Mouse (Mus musculus): ENCODE measurements at regions not wholly inside any gene's neighbourhood (a gene's known extent, or its start where the extent isn't known, plus 50 kb on each side); places are given as distances from the start of the nearest gene placed in this dataset.

GRCm38 (mm10) chr7:37336851-37337531 lies 436.4 kb downstream of the Zfp536 start:
- TF ChIP-seq CTCF (IDR thresholded peaks at IDR 0.05; ENCODE audit: low read depth, low read length) (no peak), POLR2A (IDR thresholded peaks at IDR 0.05; ENCODE audit: extremely low read depth, insufficient read depth, low read length) (no peak)

All from liver, adult 2 months (tissue).